Mouse (Mus musculus) activated CD4-positive, CD25-positive, alpha-beta regulatory T cell (primary cell): ENCODE data around the gene 1700012B09Rik. TPM values are rescaled to one million over a fixed set of nuclear protein-coding genes. Genes with fewer than 3 reads are reported as not detected.

Experiments used
- polyA plus RNA-seq, 2 experiments: library from polyadenylated mRNA; unstranded; fragments of 100-300 nt; shearing (Covaris generic); gene quantifications; one replicate each; pipeline ENCODE4 v1.2.1; 2017

The 1700012B09Rik gene
- not detected for polyA plus RNA-seq

DNA sequence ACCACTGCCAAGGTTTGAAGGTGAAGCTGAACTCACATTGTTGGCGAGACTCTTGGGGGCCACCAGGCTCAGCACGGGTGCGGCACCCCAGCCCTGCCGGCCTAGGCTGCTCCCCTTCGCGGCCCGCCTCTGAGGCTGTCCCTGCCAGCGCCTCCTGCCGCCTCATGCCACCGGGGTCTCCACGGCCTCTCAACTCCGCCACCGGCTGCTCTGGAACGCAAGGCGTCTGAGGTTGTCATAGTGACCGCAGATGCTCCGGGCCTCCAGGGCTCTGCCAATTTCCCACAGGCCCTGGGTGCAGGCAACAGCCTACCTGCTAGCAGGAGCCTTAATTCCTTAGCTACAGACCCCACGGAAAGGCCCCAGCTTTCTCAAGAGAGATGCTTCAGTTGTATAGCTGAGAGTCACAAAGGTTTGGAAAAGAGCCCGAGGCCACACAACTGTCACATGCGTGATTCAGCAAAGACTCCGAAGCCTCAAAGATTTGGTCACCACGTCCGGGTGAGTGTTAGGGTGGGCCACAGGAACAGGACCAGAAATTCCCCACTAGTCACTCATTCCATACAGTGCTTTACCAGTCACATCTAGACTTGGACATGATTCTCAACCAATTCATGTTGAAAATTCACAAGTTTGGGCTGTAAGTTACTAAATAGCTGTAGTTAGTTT lies at the start of gene 1700012B09Rik:
1700012B09Rik (minus strand) TSS at position 228 of the 669 bp plus-strand sequence.

DNA sequence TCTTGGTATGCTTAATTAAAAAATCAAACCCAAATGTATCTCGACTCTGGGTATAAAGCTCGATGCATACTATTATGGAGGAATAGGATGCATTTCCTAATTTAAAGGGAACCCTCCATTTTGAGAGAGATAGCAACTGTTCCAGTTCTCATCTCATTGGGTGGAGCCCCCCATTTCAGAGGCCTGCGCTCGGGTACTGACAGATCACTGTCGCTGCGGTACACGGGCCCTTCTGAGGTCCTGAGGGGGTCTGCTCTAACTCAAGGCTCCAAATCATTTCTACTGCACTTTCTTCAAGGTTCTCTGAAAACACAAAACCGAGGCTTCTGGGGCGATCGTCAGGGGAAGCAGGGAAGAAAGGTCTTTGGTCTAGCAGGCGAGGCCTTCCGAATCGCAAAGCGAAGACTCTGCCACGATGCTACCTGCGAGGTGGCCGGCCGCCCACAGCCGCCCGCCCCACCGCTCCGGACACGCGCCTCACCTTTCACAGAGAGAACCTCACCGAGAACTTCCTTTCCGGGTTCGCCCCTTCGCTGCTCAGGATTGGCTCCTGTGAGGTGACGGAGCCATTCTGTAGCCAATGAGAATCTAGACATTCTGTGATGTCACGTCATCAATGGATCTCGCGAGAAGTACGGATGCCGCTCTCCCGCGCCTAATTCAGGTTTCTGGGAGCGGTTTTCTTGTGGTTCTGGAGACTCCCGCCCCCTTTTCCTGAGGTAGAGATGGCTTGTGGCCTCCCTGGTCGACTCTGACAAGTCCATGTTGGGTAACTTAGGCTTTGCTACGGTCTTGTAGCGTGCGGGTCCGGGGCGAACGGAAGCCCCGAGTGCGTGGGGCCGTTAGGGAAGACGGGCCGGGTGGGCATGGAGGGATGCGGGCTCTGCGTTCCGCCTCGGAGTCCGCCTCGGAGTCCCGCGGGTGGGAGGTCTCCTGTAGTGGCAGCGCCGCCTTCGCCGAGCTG lies 13.5 kb upstream of the 1700012B09Rik start, which contains the start of the genes Mre11a and Ankrd49:
Mre11a (plus strand) TSS at position 616 of the 964 bp plus-strand sequence.
Ankrd49 (minus strand) TSS at position 818 of the 964 bp plus-strand sequence.

DNA sequence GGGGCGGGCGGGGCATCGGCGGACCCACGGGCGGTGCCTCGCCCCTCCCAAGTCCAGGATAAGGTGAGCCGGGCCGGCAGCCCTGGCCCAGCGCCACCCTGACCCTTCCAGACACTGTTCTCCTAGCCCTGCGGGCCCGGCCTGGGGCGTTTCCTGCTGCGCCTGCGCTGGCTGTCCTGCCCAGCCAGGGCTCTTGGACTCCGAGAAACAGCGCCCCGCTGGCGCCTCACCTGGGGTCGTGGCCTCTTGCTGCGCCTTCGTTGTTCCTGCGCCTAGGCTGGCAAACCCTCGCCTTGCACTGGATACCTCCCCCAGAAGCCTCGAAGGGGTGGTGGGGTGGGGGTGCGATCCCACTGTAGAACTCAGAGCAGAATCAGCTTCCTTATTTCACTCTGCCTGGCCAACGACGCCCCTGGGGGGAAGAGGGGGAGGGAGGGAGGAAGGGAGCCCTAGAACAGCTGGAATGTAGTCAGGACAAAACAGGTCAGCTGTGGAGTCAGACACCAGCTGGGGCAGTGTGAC lies 18.8 kb downstream of the 1700012B09Rik start, which contains the start of gene Fut4:
Fut4 (minus strand) TSS at position 393 of the 522 bp plus-strand sequence.

DNA sequence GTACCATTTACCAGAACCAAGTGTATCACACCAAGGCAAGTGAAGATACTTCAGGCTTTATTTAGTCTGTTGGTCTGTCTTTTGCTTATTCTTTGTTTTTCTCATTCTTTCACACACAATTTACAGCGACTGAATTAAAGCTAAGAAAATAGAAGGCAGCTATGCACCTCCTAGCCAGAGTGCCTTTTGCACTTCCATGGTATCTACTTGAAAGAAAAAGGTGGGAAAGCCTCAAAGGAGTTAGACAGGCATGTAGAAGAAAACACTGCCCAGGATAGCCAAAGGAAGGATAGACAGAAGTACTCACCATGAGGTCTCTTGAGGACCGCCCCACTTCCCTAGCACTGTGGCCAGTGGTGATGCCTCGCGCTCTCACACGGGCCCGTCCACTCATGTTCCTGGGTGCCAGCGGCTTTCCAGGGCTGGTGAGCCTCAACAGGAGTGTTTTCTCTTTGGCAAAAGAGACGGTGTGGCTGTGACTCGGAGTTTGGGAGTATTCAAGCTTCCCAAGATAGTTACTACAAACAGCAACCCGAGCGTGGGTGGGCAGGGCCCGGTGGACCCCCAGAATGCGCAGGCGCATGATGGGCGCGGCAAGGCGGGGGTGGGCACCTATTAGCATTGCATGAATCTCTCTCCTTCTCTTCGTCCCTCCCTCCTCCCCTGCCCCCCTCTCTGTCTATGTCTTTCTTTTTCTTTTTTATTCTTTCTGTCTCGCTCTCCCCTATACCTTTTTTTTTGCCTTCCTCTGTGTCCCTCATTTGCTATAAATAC lies 30.5 kb downstream of the 1700012B09Rik start, which contains the start of gene Piwil4:
Piwil4 (minus strand) TSS at position 583 of the 774 bp plus-strand sequence.

Other genes starting within 250 kb of the 1700012B09Rik start
- gene Amotl1, start 126.0 kb downstream of the 1700012B09Rik start, polyA plus RNA-seq: under 1 TPM; 0.21 to 0.32 TPM
- gene Piwil4, start 30.3 kb downstream of the 1700012B09Rik start, polyA plus RNA-seq: not detected
- under 1 TPM; 0.11 to 0.26 TPM for gene Fut4, start 18.6 kb downstream of the 1700012B09Rik start, polyA plus RNA-seq
- gene Mre11a, start 13.6 kb upstream of the 1700012B09Rik start, polyA plus RNA-seq: 10 to 100 TPM; 30.7 to 32.8 TPM
- gene Ankrd49, start 13.8 kb upstream of the 1700012B09Rik start, polyA plus RNA-seq: 10 to 100 TPM; 19.1 to 27.1 TPM
- 100 to 1,000 TPM in 1 of 2 experiments, 10 to 100 TPM in 1; 76.0 to 121 TPM for gene Gpr83, start 89.2 kb upstream of the 1700012B09Rik start, polyA plus RNA-seq
- 100 to 1,000 TPM; 496 to 727 TPM for gene Izumo1r, start 132.9 kb upstream of the 1700012B09Rik start, polyA plus RNA-seq